ENCODE assay signal across 8 mouse cellular contexts in the genomic region with DNA sequence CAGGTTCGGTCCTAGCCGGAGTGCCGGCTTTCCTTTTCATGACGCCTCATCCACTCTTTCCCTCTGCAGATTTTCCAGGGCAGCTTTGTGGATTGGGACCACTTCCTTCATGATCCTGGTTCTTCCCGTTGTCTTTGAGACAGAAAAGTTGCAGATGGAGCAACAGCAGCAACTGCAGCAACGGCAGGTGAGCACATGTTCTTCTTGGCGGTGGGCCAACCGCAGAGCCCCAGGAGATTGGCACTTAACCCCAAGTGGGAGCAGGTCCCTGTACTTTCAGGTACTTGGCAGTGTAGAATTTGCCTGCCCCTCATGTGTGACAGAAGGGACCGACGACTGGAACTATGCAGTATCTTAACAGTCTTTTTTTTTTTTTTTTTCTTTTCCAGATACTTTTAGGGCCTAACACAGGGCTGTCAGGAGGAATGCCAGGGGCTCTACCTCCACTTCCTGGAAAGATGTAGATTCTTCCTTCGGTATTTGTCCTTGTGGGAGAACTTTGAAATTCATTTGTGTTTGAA. TPM values are rescaled to one million over a fixed set of nuclear protein-coding genes. Genes with fewer than 3 reads are reported as not detected.
DNase-seq lines count a peak whose midpoint lies in the region; ATAC-seq and TF ChIP-seq lines count a peak whose summit lies in the region.
"Not testable (repeated sequence)": the region's sequence is repeated elsewhere in the genome, so short reads cannot be mapped to it uniquely, and the experiment has no call there.

No protein-coding gene starts in this region.

- H3K4me2 ChIP-seq in heart, embryonic 12.5 days, result peak overlapping the region; percentile 79
- peak overlapping the region; percentile 54 for H3K4me2 ChIP-seq in intestine, embryonic 14.5 days (ENCODE audit: low read length)
- H3K4me2 ChIP-seq in lung, embryonic 14.5 days, result peak overlapping the region; percentile 63
- H3K4me2 ChIP-seq in myocyte (ENCODE audit: low read depth), result peak overlapping the region; percentile 96

- TF ChIP-seq RAD21 in MEL (IDR thresholded peaks at IDR 0.05; ENCODE audit: low read depth, low read length), result not testable (repeated sequence)

- H3K79me2 ChIP-seq in MEL (ENCODE audit: control insufficient read depth, insufficient read depth, low read length, poor library complexity) (peaks cover 17% of the 10 kb centered on the region), myocyte (ENCODE audit: control insufficient read depth, insufficient read depth) (peaks cover 29% of the 10 kb centered on the region)

- WGBS in heart, embryonic 12.5 days, result 82% methylated on average over 11 of the region's 11 CpGs
- 85% methylated on average over 11 of the region's 11 CpGs for whole genome bisulfite sequencing in intestine, embryonic 14.5 days
- WGBS in limb, embryonic 10.5 days, result 92% methylated on average over 11 of the region's 11 CpGs
- 76% methylated on average over 11 of the region's 11 CpGs for whole genome bisulfite sequencing in lung, embryonic 14.5 days

- H3K9ac ChIP-seq in MEL (ENCODE audit: control insufficient read depth, low read depth, low read length, poor library complexity, severe bottlenecking), result peak overlapping the region; percentile 97
- peak overlapping the region; percentile 93; the same call in 1 of the 2 replicates for H3K9ac ChIP-seq in heart, embryonic 12.5 days
- H3K9ac ChIP-seq in intestine, embryonic 14.5 days (ENCODE audit: low read length); lung, embryonic 14.5 days: not testable (repeated sequence)

- H3K36me3 ChIP-seq in MEL (ENCODE audit: control insufficient read depth in 1 of 2, insufficient read depth in 2 of 2, low read length in 2 of 2) (peaks cover 11 to 18% of the 10 kb centered on the region in 2 experiments), myocyte (ENCODE audit: control insufficient read depth, insufficient read depth) (peaks cover 30% of the 10 kb centered on the region)
- H3K36me3 ChIP-seq in heart, embryonic 12.5 days, result peaks cover 56% of the 10 kb centered on the region
- peaks cover 49% of the 10 kb centered on the region for H3K36me3 ChIP-seq in intestine, embryonic 14.5 days (ENCODE audit: control insufficient read depth, insufficient read depth, low read length)
- H3K36me3 ChIP-seq in limb, embryonic 10.5 days, result peaks cover 64% of the 10 kb centered on the region
- H3K36me3 ChIP-seq in lung, embryonic 14.5 days (ENCODE audit: insufficient read depth), result peaks cover 50% of the 10 kb centered on the region
- H3K36me3 ChIP-seq in testis, adult 2 months (ENCODE audit: control insufficient read depth, insufficient read depth, low read length), result not testable (repeated sequence)

- H3K4me3 ChIP-seq in MEL (ENCODE audit: control insufficient read depth in 1 of 2, insufficient read depth in 1 of 2, low read depth in 2 of 2, low read length in 2 of 2), result peak overlapping the region; percentile 88 to 98
- H3K4me3 ChIP-seq in embryonic fibroblast, embryonic 13.5 days (ENCODE audit: insufficient read depth, low read length), result peak overlapping the region; percentile 86
- H3K4me3 ChIP-seq in heart, embryonic 12.5 days, result peak overlapping the region; percentile 96
- peak overlapping the region; percentile 95; the same call in 1 of the 2 replicates for H3K4me3 ChIP-seq in intestine, embryonic 14.5 days (ENCODE audit: low read depth, low read length)
- peak overlapping the region; percentile 94 for H3K4me3 ChIP-seq in limb, embryonic 10.5 days
- H3K4me3 ChIP-seq in lung, embryonic 14.5 days (ENCODE audit: low read depth, low read length), result peak overlapping the region; percentile 89
- peak overlapping the region; percentile 76 for H3K4me3 ChIP-seq in myocyte
- peak overlapping the region; percentile 81 for H3K4me3 ChIP-seq in testis, adult 2 months (ENCODE audit: control insufficient read depth, low read depth, low read length)

- H3K27ac ChIP-seq in MEL (ENCODE audit: control insufficient read depth, low read depth, low read length), result peak overlapping the region; percentile 8; the same call in 1 of the 2 replicates
- not testable (repeated sequence) for H3K27ac ChIP-seq in embryonic fibroblast, embryonic 13.5 days (ENCODE audit: insufficient read depth, low read length); heart, embryonic 12.5 days (ENCODE audit: poor library complexity, severe bottlenecking); intestine, embryonic 14.5 days (ENCODE audit: low read depth); limb, embryonic 10.5 days; lung, embryonic 14.5 days (ENCODE audit: low read depth); testis, adult 2 months (ENCODE audit: control insufficient read depth, insufficient read depth, low read depth, low read length)

- not testable (repeated sequence) for ATAC-seq in heart, embryonic 12.5 days (ENCODE audit: insufficient number of reproducible peaks, low FRiP score); intestine, embryonic 14.5 days (replicated peaks; ENCODE audit: low FRiP score, low TSS enrichment, low read depth); lung, embryonic 14.5 days (ENCODE audit: insufficient read depth)

- not testable (repeated sequence) for H3K9me3 ChIP-seq in MEL (replicated peaks; ENCODE audit: insufficient read depth, low read length); heart, embryonic 12.5 days (replicated peaks); intestine, embryonic 14.5 days (ENCODE audit: control insufficient read depth, low read length); limb, embryonic 10.5 days (replicated peaks); lung, embryonic 14.5 days (ENCODE audit: low read depth, low read length)

- peak overlapping the region; percentile 59 for H3ac ChIP-seq in myocyte (ENCODE audit: control insufficient read depth, insufficient read length)

- DNase-seq in MEL (ENCODE audit: low read depth, low spot score), result peak; percentile 61
- DNase-seq in intestine, embryonic 14.5 days (ENCODE audit: low spot score); limb, embryonic 10.5 days (ENCODE audit: low spot score); lung, embryonic 14.5 days: not testable (repeated sequence)

- TF ChIP-seq POLR2A in MEL (IDR thresholded peaks at IDR 0.05; ENCODE audit: control insufficient read depth in 1 of 2, insufficient read depth in 1 of 2, low read depth in 1 of 2, low read length in 2 of 2, poor library complexity in 1 of 2), result peak in 1 of 2 experiments; percentile 33; a peak in 1 of 4 replicates
- not testable (repeated sequence) for TF ChIP-seq POLR2A in embryonic fibroblast, embryonic 13.5 days (IDR thresholded peaks at IDR 0.05; ENCODE audit: low read depth, low read length); myocyte (IDR thresholded peaks at IDR 0.05; ENCODE audit: insufficient read length, low read depth); testis, adult 2 months (IDR thresholded peaks at IDR 0.05; ENCODE audit: control insufficient read depth, low read depth, low read length)

- not testable (repeated sequence) for H3K4me1 ChIP-seq in MEL (ENCODE audit: control insufficient read depth in 1 of 2, insufficient read depth in 2 of 2, low read length in 2 of 2); embryonic fibroblast, embryonic 13.5 days (ENCODE audit: control insufficient read depth, insufficient read depth, low read length); intestine, embryonic 14.5 days (replicated peaks; ENCODE audit: control insufficient read depth, insufficient read depth, low read length); limb, embryonic 10.5 days; lung, embryonic 14.5 days (ENCODE audit: insufficient read depth); testis, adult 2 months (ENCODE audit: control insufficient read depth, insufficient read depth, low read length)
- peaks cover 11% of the 10 kb centered on the region for H3K4me1 ChIP-seq in heart, embryonic 12.5 days (replicated peaks)

- TF ChIP-seq EP300 in MEL (IDR thresholded peaks at IDR 0.05; ENCODE audit: low read depth in 1 of 2, low read length in 2 of 2), result not testable (repeated sequence)

- TF ChIP-seq CTCF in MEL (IDR thresholded peaks at IDR 0.05 in 2 of 3, conservative IDR thresholded peaks at IDR 0.05 in 1 of 3; ENCODE audit: control insufficient read depth in 1 of 3, insufficient read depth in 1 of 3, low read depth in 2 of 3, low read length in 3 of 3, poor library complexity in 1 of 3, severe bottlenecking in 1 of 3); embryonic fibroblast, embryonic 13.5 days (IDR thresholded peaks at IDR 0.05; ENCODE audit: borderline replicate concordance, insufficient read depth, low read length); lung, embryonic 14.5 days (IDR thresholded peaks at IDR 0.05; ENCODE audit: low read depth); testis, adult 2 months (IDR thresholded peaks at IDR 0.05; ENCODE audit: control insufficient read depth, insufficient read depth, insufficient replicate concordance, low read depth, low read length): not testable (repeated sequence)

- H3K27me3 ChIP-seq in MEL (ENCODE audit: control insufficient read depth in 1 of 2, insufficient read depth in 2 of 2, low read length in 2 of 2); heart, embryonic 12.5 days (replicated peaks); intestine, embryonic 14.5 days (replicated peaks; ENCODE audit: control insufficient read depth, insufficient read depth, low read length); limb, embryonic 10.5 days (ENCODE audit: low read depth, poor library complexity, severe bottlenecking); lung, embryonic 14.5 days (ENCODE audit: insufficient read depth, low read length); myocyte (ENCODE audit: control insufficient read depth, insufficient read depth, insufficient read length); testis, adult 2 months (ENCODE audit: control insufficient read depth, insufficient read depth, low read length): not testable (repeated sequence)

RNA-seq across cellular contexts. Expression of gene Tomm22, which starts 1.2 kb away (rescaled TPM):
- 161 and 174 TPM in 2 replicates for total RNA-seq in MEL (2012; rRNA removed)
- 100 to 1,000 TPM; 281 to 829 TPM for polyA plus RNA-seq in MEL (2012; ENCODE audit: insufficient read depth in 1 of 2, insufficient read length in 2 of 2, low read depth in 1 of 2, low replicate concordance in 2 of 2, missing spikeins in 1 of 2)
- polyA plus RNA-seq in embryonic fibroblast, embryonic 13.5 days (2011; ENCODE audit: insufficient read length, low read depth, missing spikeins), result 131 and 148 TPM in 2 replicates
- 234 and 237 TPM in 2 replicates for polyA plus RNA-seq in heart, embryonic 12.5 days (2016; fragmentation: Nextera tagmentation; extraction: Ambion mirVana)
- 244 and 272 TPM in 2 replicates for polyA plus RNA-seq in intestine, embryonic 14.5 days (2014; fragmentation: Nextera tagmentation; extraction: Ambion mirVana)
- polyA plus RNA-seq in limb, embryonic 10.5 days (2016; fragmentation: Nextera tagmentation; extraction: Ambion mirVana), result 253 and 284 TPM in 2 replicates
- 244 and 245 TPM in 2 replicates for polyA plus RNA-seq in lung, embryonic 14.5 days (2014; fragmentation: Nextera tagmentation; extraction: Ambion mirVana)
- 110 TPM for polyA plus RNA-seq in myocyte (2012; fragmentation: generic; extraction: Trizol)
- 301 and 361 TPM in 2 replicates for polyA plus RNA-seq in testis, adult 2 months (2012; rRNA removed)

RNA-seq across cellular contexts. Expression of gene Cby1, which starts 12.9 kb away (rescaled TPM):
- 29.6 and 34.3 TPM in 2 replicates for total RNA-seq in MEL (2012; rRNA removed)
- polyA plus RNA-seq in MEL (2012; ENCODE audit: insufficient read depth in 1 of 2, insufficient read length in 2 of 2, low read depth in 1 of 2, low replicate concordance in 2 of 2, missing spikeins in 1 of 2) (10 to 100 TPM in 1 of 2 experiments, not detected in 1; 56.2 TPM), myocyte (2012; fragmentation: generic; extraction: Trizol) (41.6 TPM)
- polyA plus RNA-seq in embryonic fibroblast, embryonic 13.5 days (2011; ENCODE audit: insufficient read length, low read depth, missing spikeins), result 16.2 and 19.9 TPM in 2 replicates
- polyA plus RNA-seq in heart, embryonic 12.5 days (2016; fragmentation: Nextera tagmentation; extraction: Ambion mirVana), result 40.9 and 42.0 TPM in 2 replicates
- polyA plus RNA-seq in intestine, embryonic 14.5 days (2014; fragmentation: Nextera tagmentation; extraction: Ambion mirVana), result 36.0 and 39.3 TPM in 2 replicates
- 58.4 and 65.6 TPM in 2 replicates for polyA plus RNA-seq in limb, embryonic 10.5 days (2016; fragmentation: Nextera tagmentation; extraction: Ambion mirVana)
- polyA plus RNA-seq in lung, embryonic 14.5 days (2014; fragmentation: Nextera tagmentation; extraction: Ambion mirVana), result 51.2 and 52.8 TPM in 2 replicates
- polyA plus RNA-seq in testis, adult 2 months (2012; rRNA removed), result 57.1 and 58.1 TPM in 2 replicates

RNA-seq across cellular contexts. Expression of gene Fam227a, which starts 13.1 kb away (rescaled TPM):
- total RNA-seq in MEL (2012; rRNA removed), result 0.35 and 0.39 TPM in 2 replicates
- polyA plus RNA-seq in MEL (2012; ENCODE audit: insufficient read depth in 1 of 2, insufficient read length in 2 of 2, low read depth in 1 of 2, low replicate concordance in 2 of 2, missing spikeins in 1 of 2) (under 1 TPM in 1 of 2 experiments, not detected in 1; 0.60 TPM), myocyte (2012; fragmentation: generic; extraction: Trizol) (0.74 TPM)
- polyA plus RNA-seq in embryonic fibroblast, embryonic 13.5 days (2011; ENCODE audit: insufficient read length, low read depth, missing spikeins), result 1.3 and 2.2 TPM in 2 replicates
- 0.60 and 0.93 TPM in 2 replicates for polyA plus RNA-seq in heart, embryonic 12.5 days (2016; fragmentation: Nextera tagmentation; extraction: Ambion mirVana)
- 1.3 and 1.9 TPM in 2 replicates for polyA plus RNA-seq in intestine, embryonic 14.5 days (2014; fragmentation: Nextera tagmentation; extraction: Ambion mirVana)
- 1.0 and 2.1 TPM in 2 replicates for polyA plus RNA-seq in limb, embryonic 10.5 days (2016; fragmentation: Nextera tagmentation; extraction: Ambion mirVana)
- 1.4 and 1.5 TPM in 2 replicates for polyA plus RNA-seq in lung, embryonic 14.5 days (2014; fragmentation: Nextera tagmentation; extraction: Ambion mirVana)
- 20.0 and 20.4 TPM in 2 replicates for polyA plus RNA-seq in testis, adult 2 months (2012; rRNA removed)

RNA-seq across cellular contexts. Expression of gene Josd1, which starts 15.8 kb away (rescaled TPM):
- total RNA-seq in MEL (2012; rRNA removed), result 37.8 and 47.2 TPM in 2 replicates
- polyA plus RNA-seq in MEL (2012; ENCODE audit: insufficient read depth in 1 of 2, insufficient read length in 2 of 2, low read depth in 1 of 2, low replicate concordance in 2 of 2, missing spikeins in 1 of 2) (10 to 100 TPM in 1 of 2 experiments, not detected in 1; 46.5 TPM), myocyte (2012; fragmentation: generic; extraction: Trizol) (40.6 TPM)
- 28.4 and 32.0 TPM in 2 replicates for polyA plus RNA-seq in embryonic fibroblast, embryonic 13.5 days (2011; ENCODE audit: insufficient read length, low read depth, missing spikeins)
- 29.0 and 29.1 TPM in 2 replicates for polyA plus RNA-seq in heart, embryonic 12.5 days (2016; fragmentation: Nextera tagmentation; extraction: Ambion mirVana)
- 13.8 and 16.1 TPM in 2 replicates for polyA plus RNA-seq in intestine, embryonic 14.5 days (2014; fragmentation: Nextera tagmentation; extraction: Ambion mirVana)
- polyA plus RNA-seq in limb, embryonic 10.5 days (2016; fragmentation: Nextera tagmentation; extraction: Ambion mirVana), result 23.8 and 24.6 TPM in 2 replicates
- polyA plus RNA-seq in lung, embryonic 14.5 days (2014; fragmentation: Nextera tagmentation; extraction: Ambion mirVana), result 15.0 and 15.2 TPM in 2 replicates
- polyA plus RNA-seq in testis, adult 2 months (2012; rRNA removed), result 22.6 and 24.9 TPM in 2 replicates

RNA-seq across cellular contexts. Expression of gene Gtpbp1, which starts 18.8 kb away (rescaled TPM):
- 41.9 and 50.3 TPM in 2 replicates for total RNA-seq in MEL (2012; rRNA removed)
- polyA plus RNA-seq in MEL (2012; ENCODE audit: insufficient read depth in 1 of 2, insufficient read length in 2 of 2, low read depth in 1 of 2, low replicate concordance in 2 of 2, missing spikeins in 1 of 2) (10 to 100 TPM in 1 of 2 experiments, not detected in 1; 92.2 TPM), myocyte (2012; fragmentation: generic; extraction: Trizol) (52.7 TPM)
- 18.6 and 25.3 TPM in 2 replicates for polyA plus RNA-seq in embryonic fibroblast, embryonic 13.5 days (2011; ENCODE audit: insufficient read length, low read depth, missing spikeins)
- polyA plus RNA-seq in heart, embryonic 12.5 days (2016; fragmentation: Nextera tagmentation; extraction: Ambion mirVana), result 32.8 and 33.6 TPM in 2 replicates
- polyA plus RNA-seq in intestine, embryonic 14.5 days (2014; fragmentation: Nextera tagmentation; extraction: Ambion mirVana), result 33.1 and 35.1 TPM in 2 replicates
- 48.6 and 53.9 TPM in 2 replicates for polyA plus RNA-seq in limb, embryonic 10.5 days (2016; fragmentation: Nextera tagmentation; extraction: Ambion mirVana)
- 35.5 and 37.9 TPM in 2 replicates for polyA plus RNA-seq in lung, embryonic 14.5 days (2014; fragmentation: Nextera tagmentation; extraction: Ambion mirVana)
- polyA plus RNA-seq in testis, adult 2 months (2012; rRNA removed), result 38.8 and 42.7 TPM in 2 replicates
